Mouse (Mus musculus): Measurements from ENCODE around the gene Ndnf. TPM values are rescaled to one million over a fixed set of nuclear protein-coding genes. Genes with fewer than 3 reads are reported as not detected.
A peak's percentile ranks its signal among the peaks of the same experiment; 100 is the strongest.

The Ndnf gene
- under 1 TPM; 0.32 to 0.63 TPM for total RNA-seq (2021)
- long read RNA-seq, experiment 1, full-length matches to known transcripts = 1 of 1 reads
- long read RNA-seq, experiment 1, partial matches to known transcripts = 0 of 1 reads
- long read RNA-seq, experiment 1, other reads (novel, unspliced or antisense) = 0 of 1 reads
- long read RNA-seq, experiment 2, full-length matches to known transcripts = 1 of 1 reads
- long read RNA-seq, experiment 2, partial matches to known transcripts = 0 of 1 reads
- long read RNA-seq, experiment 2, other reads (novel, unspliced or antisense) = 0 of 1 reads

DNA sequence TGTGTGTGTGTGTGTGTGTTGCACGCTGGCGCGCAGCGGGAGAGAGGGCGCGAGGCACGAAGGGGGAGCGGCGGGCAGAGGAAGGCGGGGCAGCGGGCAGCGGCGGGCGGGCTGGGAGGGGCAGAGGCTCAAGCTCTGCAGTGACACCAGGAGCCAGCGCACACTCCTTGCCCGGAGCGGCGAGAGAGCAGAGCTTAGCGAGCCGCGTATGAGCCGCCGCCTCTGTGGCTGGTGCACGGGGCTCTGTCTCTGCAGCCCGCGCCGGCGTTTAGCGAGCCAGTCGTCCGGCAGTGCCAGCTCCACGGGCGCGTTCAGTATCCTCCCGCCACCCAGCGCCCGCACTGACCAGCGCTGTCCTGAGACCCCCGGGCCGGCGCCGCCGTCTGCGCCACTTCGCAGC, at the start of gene Ndnf:
TSS of gene Ndnf (plus strand) at position 140 of the 400 bp plus-strand sequence.
- peak; percentile 68 to 76 for DNase-seq (ENCODE audit: low spot score in 2 of 2)

DNA sequence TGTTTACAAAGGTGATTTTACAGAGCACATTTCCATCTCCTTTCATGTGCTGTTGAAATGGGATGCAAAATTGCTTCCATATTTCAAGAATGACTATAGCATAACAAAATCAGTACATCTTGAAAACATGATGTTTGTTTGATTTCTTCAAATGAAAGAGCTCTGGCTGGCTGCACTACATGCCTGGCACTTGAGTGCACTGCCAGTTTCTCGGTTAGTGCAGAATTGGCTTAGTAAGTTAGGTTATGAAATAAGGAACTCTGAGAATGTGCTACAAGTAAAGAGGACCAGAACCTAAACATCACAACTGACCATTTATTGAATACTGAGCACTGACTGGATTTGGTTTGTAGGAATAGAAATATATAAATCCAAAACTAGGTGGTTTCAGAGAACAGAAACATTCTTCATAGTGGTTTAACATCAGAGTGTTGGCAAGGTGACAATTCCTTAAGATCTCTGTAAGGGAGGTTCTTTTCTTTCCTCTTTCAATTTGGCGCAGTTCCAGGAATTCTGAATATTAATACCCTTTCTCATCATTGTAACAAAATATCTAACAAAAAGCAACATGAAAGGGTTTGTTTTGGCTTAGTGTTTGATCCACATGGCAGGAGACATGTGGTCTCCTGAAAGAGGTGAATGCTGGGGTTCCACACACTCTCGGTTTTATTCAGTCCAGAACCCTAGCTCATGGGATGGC, 48.2 kb upstream of the Ndnf start:
- DNase-seq (ENCODE audit: low spot score in 2 of 2) = no peak

DNA sequence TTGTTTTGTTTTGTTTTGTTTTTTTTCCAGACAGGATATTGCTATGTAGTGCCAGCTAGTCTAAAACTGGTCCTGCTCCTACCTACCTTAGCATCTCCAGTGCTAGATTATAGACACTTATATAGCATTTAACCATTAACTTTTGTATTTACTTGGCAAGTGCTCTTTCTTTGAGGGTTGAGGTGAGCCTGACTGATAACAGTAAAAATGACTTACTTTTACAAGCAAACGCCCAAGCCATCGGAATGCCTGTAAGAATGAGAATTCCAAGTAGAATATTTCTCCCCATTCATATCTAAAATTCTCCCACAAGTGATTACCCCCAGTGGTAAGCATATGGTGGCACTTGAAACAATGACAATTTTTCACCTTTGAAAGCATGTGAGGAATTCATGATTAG, 40.8 kb upstream of the Ndnf start:
- no peak for DNase-seq (ENCODE audit: low spot score in 2 of 2)

DNA sequence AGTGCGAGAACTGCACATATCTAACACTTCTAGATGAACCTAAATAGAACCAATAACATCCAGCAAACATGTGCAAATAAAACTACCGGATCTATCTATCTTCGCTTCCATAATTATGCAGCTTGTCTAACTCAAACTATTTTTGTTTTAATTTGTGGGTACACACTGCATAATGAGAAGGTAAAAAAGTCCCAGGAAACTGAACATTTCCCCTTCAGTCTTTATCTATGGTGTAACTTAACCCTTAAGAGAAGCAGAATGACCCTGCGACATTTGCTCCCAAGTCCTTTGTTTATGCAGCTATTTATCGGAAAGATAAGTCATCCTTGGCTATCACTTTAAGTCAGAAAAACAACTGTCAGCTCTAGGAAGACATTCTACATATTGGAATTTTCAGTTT, 39.2 kb upstream of the Ndnf start:
- no peak for DNase-seq (ENCODE audit: low spot score in 2 of 2)

DNA sequence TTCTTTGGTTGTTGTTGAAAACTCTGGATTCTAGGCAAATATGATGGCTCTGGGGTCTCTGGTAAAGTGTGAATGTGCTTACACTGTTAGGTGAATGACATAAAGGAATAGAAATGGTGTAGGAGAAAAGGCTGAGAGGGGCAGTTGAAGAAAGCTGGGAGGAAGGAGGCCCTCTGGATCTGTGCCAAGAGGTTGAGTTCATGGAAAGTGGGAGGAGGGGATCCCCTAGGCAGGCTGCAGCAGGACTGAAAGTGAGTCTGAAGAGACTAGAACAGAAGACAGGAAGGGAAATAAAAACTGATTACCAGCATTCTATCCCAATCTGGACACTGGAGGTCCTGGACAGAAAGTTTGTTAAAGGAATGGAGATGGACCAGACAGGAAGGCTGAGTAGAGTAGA, 29.0 kb upstream of the Ndnf start:
- no peak for DNase-seq (ENCODE audit: low spot score in 2 of 2)

DNA sequence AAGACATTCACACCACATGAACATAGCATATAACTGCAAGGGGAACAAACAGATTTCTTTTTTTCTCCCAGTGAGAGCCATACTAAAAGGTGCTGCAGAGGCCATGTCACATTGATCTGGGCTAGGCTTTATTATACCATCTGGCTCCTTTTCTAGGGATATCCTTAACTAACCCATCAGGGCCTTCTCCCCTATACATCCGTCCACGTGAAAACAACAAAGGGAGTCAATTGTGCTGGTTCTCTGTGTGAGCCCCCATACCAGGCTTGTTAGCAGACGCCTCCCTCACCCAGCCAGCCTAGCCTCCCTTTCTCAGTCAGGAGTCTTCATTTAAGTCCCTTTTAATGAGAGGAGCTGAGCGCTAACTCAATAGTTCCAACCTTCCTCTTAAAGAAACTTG, 27.3 kb upstream of the Ndnf start:
- no peak for DNase-seq (ENCODE audit: low spot score in 2 of 2)

DNA sequence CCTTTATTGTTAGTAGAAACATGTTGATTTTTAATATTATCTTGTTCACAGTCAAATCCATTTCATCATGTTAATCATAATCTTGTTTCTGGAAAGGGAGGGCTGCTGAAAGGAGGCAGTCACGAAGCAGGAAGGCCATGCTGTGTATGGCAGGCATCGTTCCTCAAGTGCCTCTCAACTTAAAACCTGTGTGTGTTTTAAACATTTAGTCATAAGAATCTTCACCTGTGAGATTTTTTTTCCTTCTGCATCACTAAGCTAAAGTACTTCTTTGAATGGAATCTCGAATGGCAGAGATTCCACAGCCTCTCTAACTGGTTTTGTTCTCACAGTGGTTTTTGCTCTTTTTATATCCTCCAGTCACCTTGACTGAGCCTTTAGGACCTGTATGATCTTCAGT, 25.0 kb upstream of the Ndnf start:
- no peak for DNase-seq (ENCODE audit: low spot score in 2 of 2)

DNA sequence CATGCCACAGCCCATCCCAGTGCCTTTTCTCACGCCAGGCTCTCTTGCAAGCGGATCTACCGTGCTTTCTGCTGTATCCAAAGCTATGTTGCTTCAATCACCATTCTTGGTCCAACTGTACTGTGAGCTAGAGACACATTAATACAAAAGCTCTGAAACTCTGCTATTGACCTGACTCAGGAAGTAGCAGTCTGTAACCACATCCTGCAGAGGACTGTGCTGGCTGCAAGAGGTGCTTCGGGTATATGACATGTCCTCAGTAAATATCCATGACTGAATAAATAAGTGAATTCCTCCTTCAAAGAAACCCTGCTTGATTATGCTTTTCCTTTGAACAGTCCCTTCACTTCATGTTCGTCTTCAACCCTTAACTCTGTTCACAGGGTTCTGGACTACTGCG, 23.7 kb upstream of the Ndnf start:
- no peak for DNase-seq (ENCODE audit: low spot score in 2 of 2)

DNA sequence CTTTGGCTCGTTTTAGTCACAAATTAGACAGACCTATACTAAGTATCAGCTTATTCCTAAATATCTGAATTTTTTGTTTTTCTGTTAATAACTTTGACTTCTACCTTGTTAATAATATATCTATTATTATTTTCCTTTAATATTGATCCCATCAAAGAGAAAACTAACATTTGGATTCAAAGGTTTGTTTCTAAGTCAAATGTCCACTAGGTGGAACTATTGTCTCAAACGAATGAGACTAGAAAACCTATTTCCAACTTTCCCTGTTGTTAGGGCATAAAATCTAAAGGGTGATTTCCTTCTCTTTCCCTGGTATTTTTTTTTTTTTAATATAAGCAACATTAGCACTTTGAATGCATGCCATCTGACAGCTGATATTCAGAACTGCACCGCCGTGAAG, 20.0 kb upstream of the Ndnf start:
- no peak for DNase-seq (ENCODE audit: low spot score in 2 of 2)

DNA sequence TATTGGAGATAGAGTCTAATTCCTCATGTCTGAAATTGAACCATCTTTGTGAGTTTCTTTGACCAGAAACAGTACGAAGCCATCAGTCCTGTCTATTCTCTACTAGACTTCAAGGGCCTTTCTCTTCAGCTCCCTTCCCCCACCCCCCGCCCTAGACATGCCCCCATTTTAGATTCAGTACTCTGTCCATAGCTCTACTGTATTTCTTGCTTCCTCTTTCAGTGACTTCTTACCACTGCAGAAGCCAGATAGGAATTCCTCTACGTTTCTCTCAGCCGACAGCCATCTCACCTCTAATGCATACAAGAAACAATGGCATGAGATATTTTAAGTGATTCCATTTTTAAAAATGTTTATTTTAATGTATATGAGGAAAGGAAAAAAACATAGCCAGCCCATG, 10.1 kb upstream of the Ndnf start:
- DNase-seq (ENCODE audit: low spot score in 2 of 2) = no peak

DNA sequence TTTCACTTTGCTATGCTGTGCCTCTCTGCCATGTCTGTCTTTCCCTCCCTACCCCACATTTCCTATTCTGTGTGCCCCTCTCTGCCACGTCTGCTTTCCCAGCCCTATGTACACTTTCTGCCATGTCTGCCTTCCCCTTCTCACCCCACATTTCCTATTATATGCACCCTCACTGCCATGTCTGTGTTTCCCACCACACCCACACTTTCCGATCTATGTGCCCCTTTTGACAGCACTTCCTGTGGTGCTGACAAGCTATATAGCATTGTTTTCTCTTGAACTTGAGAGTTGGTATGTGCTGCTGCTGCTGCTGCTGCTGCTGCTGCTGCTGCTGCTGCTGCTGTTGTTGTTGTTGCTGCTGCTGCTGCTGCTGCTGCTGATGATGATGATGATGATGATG, 9.3 kb upstream of the Ndnf start:
- DNase-seq (ENCODE audit: low spot score in 2 of 2) = no peak

DNA sequence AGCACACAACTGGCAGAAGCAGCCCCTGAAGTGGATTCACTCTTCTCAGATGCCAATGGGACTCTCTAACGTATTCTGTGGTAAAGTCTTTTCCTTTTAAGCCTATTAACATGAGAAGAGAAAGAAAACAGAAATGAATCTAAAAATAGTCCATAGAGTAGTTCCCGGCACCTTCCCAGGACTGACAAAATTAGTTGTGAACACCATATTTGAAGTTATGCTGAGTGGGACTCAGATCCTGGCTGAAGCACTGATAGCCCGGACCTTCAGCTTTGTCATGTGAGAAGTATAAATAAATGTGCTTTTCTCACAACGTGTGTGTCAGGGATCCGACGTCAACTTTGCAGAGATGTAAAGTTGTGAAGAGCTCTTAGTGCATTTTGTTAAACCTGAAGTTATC, 7.4 kb upstream of the Ndnf start:
- no peak for DNase-seq (ENCODE audit: low spot score in 2 of 2)

DNA sequence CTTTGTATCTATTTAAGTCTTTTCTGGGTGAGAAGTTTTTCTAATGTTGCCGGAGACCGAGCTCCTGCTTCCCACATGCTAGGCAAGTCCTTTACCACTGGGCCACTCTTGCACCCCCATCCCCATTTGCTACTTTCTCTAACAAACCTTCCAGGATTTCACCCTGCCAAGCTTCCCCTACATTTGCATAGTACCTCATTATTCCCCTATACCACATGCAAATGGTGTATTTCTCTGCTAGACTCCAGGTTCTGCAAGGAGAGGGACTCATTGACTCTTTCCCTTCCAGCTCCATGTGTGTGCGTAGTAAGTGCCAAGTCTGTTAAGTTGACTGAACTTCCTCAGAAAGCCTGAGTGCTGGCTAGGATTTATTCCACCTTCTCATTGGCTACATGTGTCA, 5.1 kb upstream of the Ndnf start:
- no peak for DNase-seq (ENCODE audit: low spot score in 2 of 2)

DNA sequence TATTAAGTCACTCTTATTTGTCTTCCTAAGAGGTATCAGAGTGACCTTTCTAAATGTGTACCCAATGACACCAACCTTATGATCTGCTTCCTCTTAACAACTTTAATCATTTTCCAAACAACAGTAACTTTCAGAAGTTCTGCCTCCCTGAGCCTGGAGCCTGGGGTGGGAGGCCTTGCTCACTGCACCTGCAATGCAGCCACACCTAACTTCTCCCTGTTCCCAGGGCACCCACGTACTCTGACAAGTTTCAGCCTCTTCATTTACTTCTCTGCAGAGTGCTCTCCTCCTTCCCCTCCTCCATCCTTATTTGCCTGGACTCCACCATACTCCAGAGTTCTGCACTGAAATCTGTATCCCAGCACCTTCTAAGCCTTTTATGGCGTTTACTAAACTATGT, 1.4 kb upstream of the Ndnf start:
- no peak for DNase-seq (ENCODE audit: low spot score in 2 of 2)

DNA sequence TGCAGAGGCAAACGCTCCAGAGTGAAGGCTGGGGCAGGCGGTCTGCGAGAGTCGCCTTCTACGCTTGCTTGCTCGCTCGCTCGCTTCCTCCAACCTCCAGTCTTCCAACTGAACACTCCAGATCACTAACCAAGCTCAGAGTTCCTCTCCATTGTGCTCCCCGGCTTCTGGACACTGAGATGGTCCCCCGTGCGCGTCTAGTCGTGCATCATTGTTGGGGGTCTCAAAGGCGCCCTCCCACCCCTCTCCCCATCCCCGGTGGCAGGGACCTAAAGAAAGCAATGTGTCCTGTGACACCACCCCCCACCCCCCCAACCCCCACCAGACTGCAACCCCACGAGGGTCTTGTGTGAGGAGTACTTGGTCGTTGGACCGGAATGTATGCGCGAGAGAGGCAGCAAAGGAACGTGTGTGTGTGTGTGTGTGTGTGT, 394 bp upstream of the Ndnf start:
- peak in 1 of 2 experiments; percentile 21 for DNase-seq (ENCODE audit: low spot score in 2 of 2)

DNA sequence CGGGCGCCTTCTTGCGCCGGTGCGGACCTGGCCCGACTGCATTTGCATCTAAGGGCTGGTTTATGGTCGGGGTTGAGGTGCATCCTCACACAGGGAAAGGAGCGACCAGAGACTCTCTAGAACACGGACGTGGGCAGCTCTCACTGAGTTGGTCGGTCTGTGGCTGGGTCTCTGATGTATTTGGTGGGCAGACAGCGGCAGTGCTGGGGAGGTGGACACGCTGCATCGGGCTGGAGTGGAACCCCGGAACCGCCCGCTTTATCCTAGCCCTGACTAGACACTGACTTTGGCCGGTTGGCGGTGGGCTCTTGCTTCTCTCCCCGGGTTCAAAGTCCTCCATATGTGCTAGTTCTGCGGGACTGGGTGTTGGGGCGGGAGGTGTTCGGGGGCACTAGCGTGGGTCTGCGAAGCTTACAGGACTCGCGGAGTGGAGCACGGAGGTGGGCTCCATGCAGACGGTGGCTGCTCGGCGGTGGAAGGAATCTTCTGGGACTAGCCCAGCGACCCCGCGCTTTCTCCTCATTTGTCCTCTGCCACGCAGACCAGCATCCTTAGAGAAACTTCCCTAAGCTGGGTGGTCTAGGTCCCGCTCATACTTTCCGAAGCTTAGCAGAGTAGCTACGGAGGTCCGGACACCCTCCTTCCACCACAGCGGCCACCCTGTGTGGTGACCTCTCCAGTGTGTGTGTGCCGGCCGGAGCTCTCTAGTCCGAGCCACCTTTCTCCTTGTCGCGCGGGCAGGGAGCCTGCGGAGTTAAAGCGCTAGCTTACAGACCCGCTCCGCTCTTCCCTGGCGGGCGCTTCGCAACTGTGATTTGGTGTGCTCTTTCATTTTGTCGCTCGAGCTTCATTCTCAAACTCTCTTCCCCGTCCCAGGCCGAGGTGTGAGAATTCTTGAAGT, 991 bp downstream of the Ndnf start:
- DNase-seq (ENCODE audit: low spot score in 2 of 2) = peak; percentile 26 to 37

DNA sequence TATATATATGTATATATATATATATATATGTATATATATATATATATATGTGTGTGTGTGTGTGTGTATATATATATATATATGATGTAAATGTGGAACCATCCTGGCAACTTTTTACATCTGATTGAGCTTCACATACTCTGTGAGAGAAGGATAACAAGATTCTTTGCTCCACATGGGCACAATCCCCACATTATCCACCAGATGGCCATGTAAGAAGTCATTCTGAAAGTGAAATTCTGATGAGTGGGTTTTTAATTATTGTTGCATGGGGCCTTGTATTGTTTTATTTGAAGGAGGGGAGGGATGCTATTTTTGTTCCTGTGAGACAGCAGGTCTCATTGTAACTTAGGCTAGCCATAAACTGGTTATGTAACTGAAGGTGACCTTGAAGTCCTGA, 22.5 kb downstream of the Ndnf start:
- no peak for DNase-seq (ENCODE audit: low spot score in 2 of 2)

DNA sequence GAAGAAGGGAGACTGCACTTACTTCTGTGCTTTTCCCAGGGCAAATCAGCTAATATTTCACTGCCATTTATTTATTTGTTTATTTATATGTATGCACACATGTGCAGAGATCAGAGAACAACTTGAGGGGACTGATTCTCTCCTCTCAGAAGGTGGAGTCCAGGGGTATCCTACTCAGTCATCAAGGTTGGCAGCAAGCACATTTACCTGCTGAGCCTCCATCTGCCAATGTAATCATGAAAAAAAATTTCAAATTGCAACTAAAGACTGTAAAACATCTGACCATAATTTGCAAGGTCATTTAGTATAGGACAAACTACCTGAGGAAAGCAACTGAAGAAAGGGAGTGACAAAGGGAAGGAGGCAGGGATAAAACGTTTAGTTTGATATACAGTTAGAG, 49.3 kb downstream of the Ndnf start:
- no peak for DNase-seq (ENCODE audit: low spot score in 2 of 2)

DNA sequence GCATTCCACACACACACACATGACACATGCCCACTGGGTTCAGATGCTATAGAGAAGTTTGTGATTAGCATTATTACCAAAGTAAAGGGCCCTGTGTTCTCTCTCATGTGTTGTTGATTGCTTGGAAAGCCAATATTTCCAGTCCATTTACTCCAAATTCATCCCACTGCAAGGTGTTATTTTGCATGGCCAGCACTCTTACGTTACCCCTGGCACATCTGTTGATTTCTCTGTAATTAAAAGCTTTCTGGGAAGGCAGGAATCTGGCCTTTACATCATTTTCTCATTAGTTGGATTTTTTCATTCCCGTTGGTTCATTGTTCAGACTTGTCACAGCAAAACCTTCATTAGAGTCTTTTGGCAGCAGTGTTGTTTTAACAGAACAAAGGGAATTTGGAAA, 54.3 kb downstream of the Ndnf start:
- DNase-seq (ENCODE audit: low spot score in 2 of 2) = no peak

DNA sequence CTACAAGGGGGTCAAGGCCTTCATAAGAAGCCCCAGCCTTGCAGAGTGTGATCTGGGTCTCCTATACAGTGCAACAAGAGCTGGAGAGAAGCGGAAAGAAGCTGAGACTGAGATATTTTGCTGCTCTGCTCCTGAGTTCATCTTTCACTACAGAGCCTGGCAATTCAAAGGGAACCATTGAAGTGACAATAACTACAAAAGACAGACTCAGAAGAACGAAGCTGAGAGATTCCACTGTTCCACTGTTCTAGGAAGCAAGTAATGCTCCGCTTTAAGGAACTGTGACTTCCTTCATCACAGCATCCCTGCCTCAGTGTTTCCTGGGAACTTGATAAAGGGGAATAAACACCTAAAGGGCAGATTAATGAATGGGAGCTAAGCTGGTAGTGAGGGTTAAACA, 56.9 kb downstream of the Ndnf start:
- DNase-seq (ENCODE audit: low spot score in 2 of 2) = no peak

DNA sequence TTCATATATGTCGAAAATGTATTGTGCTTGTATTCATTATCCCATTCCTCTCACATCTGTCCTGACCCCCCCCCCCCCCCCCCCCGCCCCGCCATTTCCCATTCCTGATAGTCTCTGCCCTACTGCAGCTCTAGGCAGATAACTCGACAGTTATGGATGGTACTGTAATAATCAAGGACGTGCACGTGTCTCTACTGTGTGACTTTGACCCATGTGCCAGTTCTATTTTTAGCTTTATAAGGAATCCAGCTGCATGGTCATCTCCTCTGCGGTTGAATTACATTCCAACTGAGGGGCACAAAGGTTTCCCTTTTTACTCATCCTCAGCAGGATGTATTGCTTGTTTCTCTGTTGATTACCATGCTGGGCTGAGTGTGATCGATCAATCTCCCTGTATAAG, 68.1 kb downstream of the Ndnf start:
- no peak for DNase-seq (ENCODE audit: low spot score in 2 of 2)
